Mouse (Mus musculus): ENCODE measurements around the gene Ddx23. TPM values are rescaled to one million over a fixed set of nuclear protein-coding genes. Genes with fewer than 3 reads are reported as not detected.

Ddx23 gene
- total and polyA plus RNA-seq, 3 experiments: 194 to 252 (median 213) TPM

GRCm38 (mm10) chr15:98651431-98651830, 11.3 kb downstream of the Ddx23 start:
- no peaks in the 10 kb centered on the region for H3K27me3 ChIP-seq (ENCODE audit: control insufficient read depth in 1 of 2, insufficient read depth in 2 of 2, low read length in 2 of 2)
- DNase-seq (ENCODE audit: low read depth, low spot score): no peak
- H3K27ac ChIP-seq (ENCODE audit: control insufficient read depth, low read depth, low read length): no peak overlapping the region
- H3K9me3 ChIP-seq (replicated peaks; ENCODE audit: insufficient read depth, low read length): no peaks in the 10 kb centered on the region
- no peaks in the 10 kb centered on the region for H3K79me2 ChIP-seq (ENCODE audit: control insufficient read depth, insufficient read depth, low read length, poor library complexity)
- H3K4me3 ChIP-seq (ENCODE audit: control insufficient read depth in 1 of 2, insufficient read depth in 1 of 2, low read depth in 2 of 2, low read length in 2 of 2): no peak overlapping the region
- H3K9ac ChIP-seq (ENCODE audit: control insufficient read depth, low read depth, low read length, poor library complexity, severe bottlenecking): no peak overlapping the region
- H3K4me1 ChIP-seq (ENCODE audit: control insufficient read depth in 1 of 2, insufficient read depth in 2 of 2, low read length in 2 of 2): no peaks in the 10 kb centered on the region
- peaks cover 0 to 49% of the 10 kb centered on the region in 2 experiments; a peak in 2 of 4 replicates for H3K36me3 ChIP-seq (ENCODE audit: control insufficient read depth in 1 of 2, insufficient read depth in 2 of 2, low read length in 2 of 2)
- TF ChIP-seq UBTF (IDR thresholded peaks at IDR 0.05; ENCODE audit: borderline replicate concordance, insufficient read depth, low read depth, low read length): no peak
- TF ChIP-seq CHD2 (IDR thresholded peaks at IDR 0.05; ENCODE audit: low read length): no peak
- no peak for TF ChIP-seq GATA1 (IDR thresholded peaks at IDR 0.05; ENCODE audit: low read depth, low read length)
- TF ChIP-seq MXI1 (IDR thresholded peaks at IDR 0.05; ENCODE audit: low read depth, low read length): no peak
- no peak for TF ChIP-seq ZKSCAN1 (IDR thresholded peaks at IDR 0.05; ENCODE audit: low read depth, low read length)
- no peak for TF ChIP-seq ZNF384 (IDR thresholded peaks at IDR 0.05; ENCODE audit: low read depth, low read length)
- TF ChIP-seq HCFC1 (IDR thresholded peaks at IDR 0.05; ENCODE audit: low read depth, low read length): no peak
- TF ChIP-seq POLR2A (IDR thresholded peaks at IDR 0.05; ENCODE audit: control insufficient read depth in 1 of 2, insufficient read depth in 1 of 2, low read depth in 1 of 2, low read length in 2 of 2, poor library complexity in 1 of 2): no peak
- TF ChIP-seq NRF1 (IDR thresholded peaks at IDR 0.05; ENCODE audit: insufficient read depth, low read depth, low read length, poor library complexity, severe bottlenecking): no peak
- no peak for TF ChIP-seq MAFK (IDR thresholded peaks at IDR 0.05; ENCODE audit: borderline replicate concordance, low read depth, low read length)
- TF ChIP-seq EP300 (IDR thresholded peaks at IDR 0.05; ENCODE audit: low read depth in 1 of 2, low read length in 2 of 2): no peak
- no peak for TF ChIP-seq MAX (IDR thresholded peaks at IDR 0.05; ENCODE audit: low read length)
- no peak for TF ChIP-seq POLR2AphosphoS5 (IDR thresholded peaks at IDR 0.05; ENCODE audit: borderline replicate concordance, low read depth, low read length)

GRCm38 (mm10) chr15:98648071-98648470, 14.6 kb downstream of the Ddx23 start:
- Histone ChIP-seq H3K79me2 (ENCODE audit: control insufficient read depth, insufficient read depth, low read length, poor library complexity) (no peaks in the 10 kb centered on the region), H3K4me3 (ENCODE audit: control insufficient read depth in 1 of 2, insufficient read depth in 1 of 2, low read depth in 2 of 2, low read length in 2 of 2) (no peak overlapping the region), H3K9ac (ENCODE audit: control insufficient read depth, low read depth, low read length, poor library complexity, severe bottlenecking) (no peak overlapping the region), H3K4me1 (ENCODE audit: control insufficient read depth in 1 of 2, insufficient read depth in 2 of 2, low read length in 2 of 2) (no peaks in the 10 kb centered on the region), H3K27me3 (ENCODE audit: control insufficient read depth in 1 of 2, insufficient read depth in 2 of 2, low read length in 2 of 2) (no peaks in the 10 kb centered on the region), H3K36me3 (ENCODE audit: control insufficient read depth in 1 of 2, insufficient read depth in 2 of 2, low read length in 2 of 2) (peaks cover 0 to 35% of the 10 kb centered on the region in 2 experiments; a peak in 2 of 4 replicates), H3K27ac (ENCODE audit: control insufficient read depth, low read depth, low read length) (no peak overlapping the region), H3K9me3 (replicated peaks; ENCODE audit: insufficient read depth, low read length) (no peaks in the 10 kb centered on the region)
- no peak for DNase-seq (ENCODE audit: low read depth, low spot score)
- TF ChIP-seq ZMIZ1 (IDR thresholded peaks at IDR 0.05; ENCODE audit: low read depth, low read length): no peak
- TF ChIP-seq MAZ (IDR thresholded peaks at IDR 0.05; ENCODE audit: low read depth, low read length): no peak
- no peak for TF ChIP-seq CTCF (IDR thresholded peaks at IDR 0.05 in 2 of 3, conservative IDR thresholded peaks at IDR 0.05 in 1 of 3; ENCODE audit: control insufficient read depth in 1 of 3, insufficient read depth in 1 of 3, low read depth in 2 of 3, low read length in 3 of 3, poor library complexity in 1 of 3, severe bottlenecking in 1 of 3)
- TF ChIP-seq CHD2 (IDR thresholded peaks at IDR 0.05; ENCODE audit: low read length): no peak
- TF ChIP-seq GATA1 (IDR thresholded peaks at IDR 0.05; ENCODE audit: low read depth, low read length): no peak
- TF ChIP-seq ETS1 (IDR thresholded peaks at IDR 0.05; ENCODE audit: low read depth, low read length): no peak
- TF ChIP-seq TCF12 (IDR thresholded peaks at IDR 0.05; ENCODE audit: low read depth, low read length): no peak
- TF ChIP-seq MEF2A (IDR thresholded peaks at IDR 0.05; ENCODE audit: extremely low read depth, insufficient replicate concordance, low read depth, low read length, poor library complexity, severe bottlenecking): no peak

Measured in MEL (cell line).